Mouse (Mus musculus) thymus, adult 2 months (tissue): ENCODE measurements around the gene Med28. TPM values are rescaled to one million over a fixed set of nuclear protein-coding genes. Genes with fewer than 3 reads are reported as not detected.

Experiments used
- DNase-seq: peaks from one replicate; pipeline ENCODE4 v3.0.0; 2021
- H3K27ac ChIP-seq: fragments of 200-500 bp; 2 replicates; pipeline ENCODE4 v1.5.1; 2012; ENCODE audit warnings: low read length, control low read depth; ENCODE audit not compliant: control insufficient read depth, insufficient read depth
- H3K27me3 ChIP-seq: fragments of 200-500 bp; 2 replicates; pipeline ENCODE4 v1.6.1; 2012; ENCODE audit warnings: mild to moderate bottlenecking, low read length, moderate library complexity, mixed read lengths; ENCODE audit not compliant: control insufficient read depth, insufficient read depth
- H3K36me3 ChIP-seq: fragments of 200-500 bp; 2 replicates; pipeline ENCODE4 v1.6.1; 2012; ENCODE audit warnings: mild to moderate bottlenecking, low read length, moderate library complexity; ENCODE audit not compliant: control insufficient read depth, insufficient read depth
- H3K4me1 ChIP-seq: fragments of 200-500 bp; replicated peaks from 2 replicates; pipeline ENCODE4 v1.6.1; 2012; ENCODE audit warnings: low read length; ENCODE audit not compliant: control insufficient read depth, insufficient read depth
- H3K4me3 ChIP-seq: fragments of 200-500 bp; 2 replicates; pipeline ENCODE4 v1.5.1; 2012; ENCODE audit warnings: mild to moderate bottlenecking, low read length, control low read depth, moderate library complexity; ENCODE audit not compliant: control insufficient read depth, insufficient read depth
- CTCF ChIP-seq: fragments of 200-500 bp; IDR thresholded peaks from 2 replicates; pipeline ENCODE4 v1.5.1; 2012; ENCODE audit warnings: mild to moderate bottlenecking, control low read depth, low read length, moderate library complexity, borderline replicate concordance; ENCODE audit not compliant: control insufficient read depth, poor library complexity, insufficient read depth; ENCODE audit errors: extremely low read depth
- POLR2A ChIP-seq: fragments of 200-500 bp; IDR thresholded peaks from 2 replicates; pipeline ENCODE4 v1.6.1; 2012; ENCODE audit warnings: mild to moderate bottlenecking, low read length, control low read depth, moderate library complexity; ENCODE audit not compliant: control insufficient read depth, poor library complexity, insufficient read depth; ENCODE audit errors: extremely low read depth
- WGBS: fragments of 180-500 bp; shearing (Covaris S2); methylation state at CpG from one replicate; pipeline ENCODE4 v1.1.7; 2018; 5-methylcytosine and 5-hydroxymethylcytosine counted together
- polyA plus RNA-seq: library from polyadenylated mRNA; depleted of rRNA; stranded (reverse); fragments of >200 nt; gene quantifications from 2 replicates; pipeline ENCODE4 v1.2.3, GENCODE M21; 2012

Med28 gene
- polyA plus RNA-seq, 1 experiment, result 125 TPM

- TF ChIP-seq POLR2A, result no peak
- no peak for TF ChIP-seq CTCF
- H3K36me3 ChIP-seq, result peaks cover 36% of the 10 kb centered on the region
- H3K4me1 ChIP-seq, result peaks cover 6% of the 10 kb centered on the region; the same call in 1 of the 2 replicates
- H3K4me3 ChIP-seq, result no peak overlapping the region
- no peak for DNase-seq
- H3K27me3 ChIP-seq, result no peaks in the 10 kb centered on the region
- WGBS, result 97% methylated on average over 10 of the region's 10 CpGs
- H3K27ac ChIP-seq, result no peak overlapping the region
Observed at GRCm38 (mm10) chr5:45525101-45525500, 5.1 kb downstream of the Med28 start.

GRCm38 (mm10) chr5:45526338-45526737, 6.3 kb downstream of the Med28 start:
- Histone ChIP-seq H3K27me3 (no peaks in the 10 kb centered on the region), H3K4me1 (peaks cover 3% of the 10 kb centered on the region; the same call in 1 of the 2 replicates), H3K27ac (no peak overlapping the region), H3K4me3 (no peak overlapping the region), H3K36me3 (peaks cover 36% of the 10 kb centered on the region)
- TF ChIP-seq CTCF, result no peak
- TF ChIP-seq POLR2A, result no peak
- DNase-seq, result no peak
- 89% methylated on average over 4 of the region's 4 CpGs for WGBS

- no peak for DNase-seq
- peaks cover 33% of the 10 kb centered on the region for H3K36me3 ChIP-seq
- H3K27me3 ChIP-seq, result no peaks in the 10 kb centered on the region
- TF ChIP-seq POLR2A (no peak), CTCF (no peak)
- WGBS, result 94% methylated on average over 3 of the region's 3 CpGs
- H3K27ac ChIP-seq, result no peak overlapping the region
- H3K4me3 ChIP-seq, result no peak overlapping the region
- H3K4me1 ChIP-seq, result no peaks in the 10 kb centered on the region
Observed at GRCm38 (mm10) chr5:45529696-45530095, 9.7 kb downstream of the Med28 start.

GRCm38 (mm10) chr5:45534319-45535098, 14.5 kb downstream of the Med28 start:
- TF ChIP-seq POLR2A, result no peak
- peak; percentile 58; the same call in 1 of the 2 replicates for TF ChIP-seq CTCF
- WGBS, result 10% methylated on average over 17 of the region's 17 CpGs
- Histone ChIP-seq H3K36me3 (no peaks in the 10 kb centered on the region), H3K4me3 (no peak overlapping the region), H3K27me3 (no peaks in the 10 kb centered on the region; the same call in 1 of the 2 replicates), H3K27ac (no peak overlapping the region), H3K4me1 (no peaks in the 10 kb centered on the region)
- peak; percentile 84 for DNase-seq

- Histone ChIP-seq H3K27ac (no peak overlapping the region), H3K36me3 (no peaks in the 10 kb centered on the region), H3K4me1 (no peaks in the 10 kb centered on the region), H3K27me3 (no peaks in the 10 kb centered on the region; the same call in 1 of the 2 replicates), H3K4me3 (no peak overlapping the region)
- 37% methylated on average over 4 of the region's 4 CpGs for WGBS
- DNase-seq, result no peak
- no peak for TF ChIP-seq POLR2A
- TF ChIP-seq CTCF, result no peak
Observed at GRCm38 (mm10) chr5:45535177-45535576, 15.1 kb downstream of the Med28 start.

GRCm38 (mm10) chr5:45539502-45539901, 19.5 kb downstream of the Med28 start:
- no peaks in the 10 kb centered on the region for H3K4me1 ChIP-seq
- H3K27ac ChIP-seq, result no peak overlapping the region
- H3K4me3 ChIP-seq, result no peak overlapping the region
- H3K27me3 ChIP-seq, result no peaks in the 10 kb centered on the region; the same call in 1 of the 2 replicates
- no peak for TF ChIP-seq POLR2A
- no peak for TF ChIP-seq CTCF
- 70% methylated on average over 10 of the region's 10 CpGs for WGBS
- no peaks in the 10 kb centered on the region for H3K36me3 ChIP-seq
- DNase-seq, result no peak
